Mouse (Mus musculus): ENCODE measurements around the gene Bcl7b.

- TF ChIP-seq MAFK (IDR thresholded peaks at IDR 0.05; ENCODE audit: insufficient read depth, low read depth, low read length) (no peak), HCFC1 (IDR thresholded peaks at IDR 0.05; ENCODE audit: borderline replicate concordance, insufficient read depth, low read length) (no peak)
Measured at GRCm38 (mm10) chr5:135178996-135179395, 10.9 kb downstream of the Bcl7b start.

All from ES-E14 (cell line).